Mouse (Mus musculus): ENCODE results near the gene Rpap2.

DNA sequence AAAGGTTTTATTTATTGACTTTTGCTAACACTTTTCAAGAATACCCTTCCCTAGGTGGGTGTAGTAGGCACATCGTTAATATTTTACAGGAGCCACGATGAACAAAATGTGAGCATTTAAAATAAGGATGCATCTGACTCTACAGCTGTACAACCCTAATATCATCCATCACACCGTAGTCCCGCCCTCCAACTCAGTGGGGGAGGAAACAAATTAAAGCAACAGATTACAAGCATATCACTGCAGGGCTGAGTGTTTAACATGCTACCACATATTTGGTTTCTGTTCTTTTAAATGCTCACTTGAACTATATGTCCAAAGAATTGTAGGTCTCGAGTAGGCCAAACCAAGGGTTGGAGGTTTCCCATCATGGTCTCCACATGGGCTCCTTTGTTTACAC lies 90.0 kb downstream of the Rpap2 start:
- TF ChIP-seq E2F4 (IDR thresholded peaks at IDR 0.05; ENCODE audit: insufficient read depth): no peak
- TF ChIP-seq POLR2A (IDR thresholded peaks at IDR 0.05; ENCODE audit: insufficient read length, low read depth): no peak
- no peak for TF ChIP-seq MYOG (IDR thresholded peaks at IDR 0.05; ENCODE audit: control insufficient read depth in 1 of 3, insufficient read depth in 1 of 3, insufficient read length in 2 of 3, low read depth in 2 of 3)
- no peak for TF ChIP-seq MAX (IDR thresholded peaks at IDR 0.05; ENCODE audit: low read depth)
- no peak for TF ChIP-seq TCF12 (IDR thresholded peaks at IDR 0.05; ENCODE audit: insufficient read depth, poor library complexity, severe bottlenecking)
- no peak for TF ChIP-seq MYOD1 (IDR thresholded peaks at IDR 0.05; ENCODE audit: control insufficient read depth in 1 of 3, insufficient read length in 2 of 3, low read depth in 2 of 3)

Data from myocyte (in vitro differentiated cells).